Mouse (Mus musculus): ENCODE measurements around the gene Tob1. TPM values are rescaled to one million over a fixed set of nuclear protein-coding genes. Genes with fewer than 3 reads are reported as not detected.

The Tob1 gene
- polyA plus RNA-seq, 1 experiment from 2014 or later: 40.3 TPM

DNA sequence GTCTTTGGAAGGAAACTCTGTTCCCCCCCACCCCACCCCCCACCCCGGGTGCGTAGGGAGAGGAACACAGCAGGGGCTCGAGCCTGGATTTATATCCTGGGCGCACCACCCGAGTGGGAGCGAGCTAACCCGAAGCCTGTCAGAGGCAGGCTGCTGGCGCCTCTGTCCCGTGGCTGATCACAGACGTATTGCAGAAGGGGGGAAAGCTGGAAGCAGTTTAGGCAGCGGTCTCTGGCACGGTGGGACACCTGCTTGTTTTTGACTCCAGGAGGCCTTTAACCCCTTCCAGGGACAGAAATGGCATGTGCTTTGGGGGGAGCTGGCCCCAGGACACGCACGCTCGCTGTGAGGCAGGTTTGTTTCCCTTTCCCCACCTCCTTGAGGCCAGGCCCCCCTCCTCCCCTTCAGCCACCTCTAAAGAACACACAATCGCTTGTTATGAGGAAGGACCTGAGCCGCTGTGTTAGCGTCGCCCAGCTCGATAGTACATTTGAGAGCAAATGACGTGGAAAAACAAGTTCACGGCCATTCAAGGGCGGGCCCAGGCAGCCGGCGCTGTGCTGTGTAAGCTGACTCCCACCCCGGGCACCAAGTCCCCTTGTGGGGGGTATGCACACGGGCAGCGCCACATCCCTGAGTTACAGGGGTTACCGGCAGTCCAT is 31.6 kb downstream of the Tob1 start:
- H3K27ac ChIP-seq (replicated peaks; ENCODE audit: low read depth, low read length): peak overlapping the region; percentile 86
- ATAC-seq (ENCODE audit: low read depth): peak; percentile 69
- H3K9me3 ChIP-seq (ENCODE audit: control insufficient read depth, low read length): no peaks in the 10 kb centered on the region
- H3K36me3 ChIP-seq (ENCODE audit: control insufficient read depth, insufficient read depth, low read length): no peaks in the 10 kb centered on the region
- peak overlapping the region; percentile 29 for H3K4me3 ChIP-seq (ENCODE audit: low read depth, low read length)
- H3K9ac ChIP-seq (ENCODE audit: low read depth, low read length): peak overlapping the region; percentile 57
- DNase-seq (ENCODE audit: low spot score): peak; percentile 83
- WGBS: under 1% methylated on average over 27 of the region's 29 CpGs
- H3K4me2 ChIP-seq (ENCODE audit: low read depth, low read length): peak overlapping the region; percentile 63
- no peaks in the 10 kb centered on the region for H3K27me3 ChIP-seq (replicated peaks; ENCODE audit: control insufficient read depth, insufficient read depth, low read length)
- peaks cover 50% of the 10 kb centered on the region for H3K4me1 ChIP-seq (ENCODE audit: control insufficient read depth, insufficient read depth, low read length)

DNA sequence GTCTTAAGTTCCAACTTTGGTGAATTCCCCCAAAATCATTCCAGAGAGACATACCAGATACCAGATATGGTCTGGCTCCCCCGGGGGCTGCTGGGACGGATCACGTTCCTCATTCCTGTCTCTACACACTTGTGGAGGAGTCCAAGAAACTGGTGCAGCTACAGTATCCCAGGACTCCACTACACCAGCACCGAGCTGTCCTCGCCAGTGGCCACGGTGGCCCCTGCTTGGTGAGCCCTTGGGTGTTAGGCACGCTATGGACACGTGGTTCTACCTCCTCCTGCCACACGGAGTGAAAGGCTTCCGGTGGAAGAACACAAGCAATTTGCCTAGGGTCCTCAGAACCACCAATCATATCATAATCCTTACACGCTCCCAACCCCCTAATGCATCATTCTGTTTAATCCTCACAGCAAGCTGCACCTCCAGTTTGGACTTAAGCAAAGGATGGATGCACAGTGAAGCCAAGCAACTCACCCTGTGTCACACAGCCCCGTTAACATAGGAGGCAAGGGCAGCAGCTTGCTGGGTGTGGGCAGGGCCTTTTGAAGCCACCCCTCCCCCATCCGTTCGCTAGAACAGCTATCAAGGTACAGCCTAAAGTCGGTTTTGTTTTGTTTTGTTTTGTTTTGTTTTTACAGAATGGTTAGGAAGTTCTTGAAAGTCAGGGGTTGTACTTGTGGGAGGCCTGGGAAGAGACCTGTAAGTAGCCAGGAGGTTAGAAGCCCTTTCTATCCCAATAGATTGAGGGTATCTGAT is 32.3 kb downstream of the Tob1 start:
- H3K4me3 ChIP-seq (ENCODE audit: low read depth, low read length): peak overlapping the region; percentile 29
- no peaks in the 10 kb centered on the region for H3K36me3 ChIP-seq (ENCODE audit: control insufficient read depth, insufficient read depth, low read length)
- DNase-seq (ENCODE audit: low spot score): peak; percentile 31
- no peaks in the 10 kb centered on the region for H3K9me3 ChIP-seq (ENCODE audit: control insufficient read depth, low read length)
- H3K4me2 ChIP-seq (ENCODE audit: low read depth, low read length): peak overlapping the region; percentile 63
- peak overlapping the region; percentile 86 for H3K27ac ChIP-seq (replicated peaks; ENCODE audit: low read depth, low read length)
- peak overlapping the region; percentile 57 for H3K9ac ChIP-seq (ENCODE audit: low read depth, low read length)
- H3K4me1 ChIP-seq (ENCODE audit: control insufficient read depth, insufficient read depth, low read length): peaks cover 50% of the 10 kb centered on the region
- 18% methylated on average over 15 of the region's 15 CpGs for whole genome bisulfite sequencing
- ATAC-seq (ENCODE audit: low read depth): peak; percentile 20
- H3K27me3 ChIP-seq (replicated peaks; ENCODE audit: control insufficient read depth, insufficient read depth, low read length): no peaks in the 10 kb centered on the region

DNA sequence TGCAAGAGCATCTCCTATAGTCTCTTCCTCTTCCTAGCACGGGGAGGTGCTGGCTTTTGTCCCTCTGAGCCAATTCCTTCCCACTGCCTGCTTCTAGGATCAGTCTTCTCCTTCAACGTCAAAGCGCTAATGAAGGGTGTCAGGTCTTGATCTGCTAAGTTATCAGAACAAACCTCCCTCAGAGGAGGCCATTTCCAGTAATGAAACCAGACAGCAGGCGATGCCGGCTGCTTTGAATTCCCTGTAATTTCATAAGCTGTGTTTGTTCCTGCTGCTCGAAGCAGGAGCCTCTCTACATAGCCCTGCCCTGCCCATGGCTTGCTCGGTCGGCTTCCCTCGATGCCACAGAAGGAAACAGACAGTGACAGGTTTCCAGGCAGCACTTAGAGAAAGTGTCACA is 33.1 kb downstream of the Tob1 start:
- Histone ChIP-seq H3K36me3 (ENCODE audit: control insufficient read depth, insufficient read depth, low read length) (no peaks in the 10 kb centered on the region), H3K9me3 (ENCODE audit: control insufficient read depth, low read length) (no peaks in the 10 kb centered on the region), H3K4me2 (ENCODE audit: low read depth, low read length) (no peak overlapping the region), H3K9ac (ENCODE audit: low read depth, low read length) (no peak overlapping the region), H3K4me1 (ENCODE audit: control insufficient read depth, insufficient read depth, low read length) (peaks cover 50% of the 10 kb centered on the region), H3K27ac (replicated peaks; ENCODE audit: low read depth, low read length) (peak overlapping the region; percentile 41; the same call in 1 of the 2 replicates), H3K4me3 (ENCODE audit: low read depth, low read length) (no peak overlapping the region), H3K27me3 (replicated peaks; ENCODE audit: control insufficient read depth, insufficient read depth, low read length) (no peaks in the 10 kb centered on the region)
- ATAC-seq (ENCODE audit: low read depth) (no peak), DNase-seq (ENCODE audit: low spot score) (peak; percentile 31)
- 32% methylated on average over 9 of the region's 9 CpGs for WGBS

DNA sequence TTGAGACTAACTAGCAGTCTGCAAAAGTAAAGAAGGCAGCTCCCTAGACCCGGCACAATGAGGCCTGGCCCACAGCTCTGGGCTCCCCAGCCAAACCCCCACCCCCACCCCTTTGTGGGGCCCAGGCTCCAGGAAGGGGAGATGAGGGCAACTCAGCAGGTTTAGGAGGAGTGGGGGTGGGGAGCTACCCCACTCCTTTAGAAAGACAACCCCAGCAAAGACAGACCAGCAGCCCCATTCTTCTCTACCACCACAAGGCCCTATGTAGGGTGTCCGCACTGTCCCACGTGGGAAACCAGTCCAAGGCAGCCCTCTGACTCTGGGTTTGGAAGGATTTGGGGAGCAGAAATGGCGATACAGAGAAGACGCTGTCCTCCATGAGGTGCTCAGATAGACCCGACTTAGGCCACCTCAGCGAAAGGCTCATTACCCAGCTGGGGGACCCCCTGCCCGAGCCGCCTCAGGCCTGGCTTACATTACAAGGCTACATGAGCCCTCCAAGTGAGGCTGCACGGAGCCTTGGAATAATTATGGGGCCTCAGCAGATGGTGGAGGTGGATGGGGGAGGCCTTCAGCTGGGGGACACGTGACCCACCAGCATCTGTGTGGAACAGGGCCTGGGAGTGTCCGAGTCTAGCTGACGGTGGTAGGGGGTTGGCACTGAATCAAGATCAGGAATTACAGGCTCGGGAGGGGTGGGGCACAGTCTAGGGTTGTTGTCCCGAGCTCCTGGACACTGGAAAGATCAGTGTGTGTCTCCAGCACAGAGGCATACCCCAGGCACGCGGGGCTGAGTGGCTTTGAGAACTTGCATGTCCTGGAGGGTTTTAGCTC is 34.9 kb downstream of the Tob1 start, which contains the start of gene Wfikkn2:
Wfikkn2 (minus strand) TSS at position 51 of the 834 bp plus-strand sequence.
- DNase-seq (ENCODE audit: low spot score): peak; percentile 96
- H3K4me3 ChIP-seq (ENCODE audit: low read depth, low read length): peak within 1 kb of the TSS; percentile 9; the same call in 1 of the 2 replicates
- H3K36me3 ChIP-seq (ENCODE audit: control insufficient read depth, insufficient read depth, low read length): no peaks in the 10 kb centered on the region
- H3K9me3 ChIP-seq (ENCODE audit: control insufficient read depth, low read length): no peaks in the 10 kb centered on the region
- H3K4me2 ChIP-seq (ENCODE audit: low read depth, low read length): peak within 1 kb of the TSS; percentile 40
- WGBS: 19% methylated on average over 15 of the region's 17 CpGs
- peaks cover 50% of the 10 kb centered on the region for H3K4me1 ChIP-seq (ENCODE audit: control insufficient read depth, insufficient read depth, low read length)
- ATAC-seq (ENCODE audit: low read depth): peak; percentile 94
- H3K27me3 ChIP-seq (replicated peaks; ENCODE audit: control insufficient read depth, insufficient read depth, low read length): no peaks in the 10 kb centered on the region
- H3K27ac ChIP-seq (replicated peaks; ENCODE audit: low read depth, low read length): peak within 1 kb of the TSS; percentile 95
- H3K9ac ChIP-seq (ENCODE audit: low read depth, low read length): no peak within 1 kb of the TSS

DNA sequence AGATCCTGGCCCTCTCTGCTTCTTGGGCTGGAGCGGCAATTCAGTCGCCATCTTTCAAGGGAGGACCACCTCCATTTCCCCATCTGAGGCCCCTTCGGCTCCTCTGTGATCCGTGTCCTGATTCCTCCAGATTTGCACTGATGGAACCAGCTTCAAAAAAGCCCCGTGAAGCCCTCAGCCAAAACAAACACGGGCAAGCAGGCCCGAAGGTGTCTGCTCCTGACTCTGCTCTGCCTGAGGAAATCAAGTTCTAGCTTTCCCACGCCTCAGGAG is 35.5 kb downstream of the Tob1 start:
- no peaks in the 10 kb centered on the region for H3K36me3 ChIP-seq (ENCODE audit: control insufficient read depth, insufficient read depth, low read length)
- peak overlapping the region; percentile 40 for H3K4me2 ChIP-seq (ENCODE audit: low read depth, low read length)
- DNase-seq (ENCODE audit: low spot score) (peak; percentile 77), ATAC-seq (ENCODE audit: low read depth) (peak; percentile 12)
- WGBS: 22% methylated on average over 8 of the region's 8 CpGs
- H3K27me3 ChIP-seq (replicated peaks; ENCODE audit: control insufficient read depth, insufficient read depth, low read length): no peaks in the 10 kb centered on the region
- H3K4me3 ChIP-seq (ENCODE audit: low read depth, low read length): peak overlapping the region; percentile 9; the same call in 1 of the 2 replicates
- peak overlapping the region; percentile 95 for H3K27ac ChIP-seq (replicated peaks; ENCODE audit: low read depth, low read length)
- peaks cover 50% of the 10 kb centered on the region for H3K4me1 ChIP-seq (ENCODE audit: control insufficient read depth, insufficient read depth, low read length)
- H3K9ac ChIP-seq (ENCODE audit: low read depth, low read length): 0 out of 2 replicates have a peak overlapping the region, but pooled peaks have one; percentile 6
- H3K9me3 ChIP-seq (ENCODE audit: control insufficient read depth, low read length): no peaks in the 10 kb centered on the region

DNA sequence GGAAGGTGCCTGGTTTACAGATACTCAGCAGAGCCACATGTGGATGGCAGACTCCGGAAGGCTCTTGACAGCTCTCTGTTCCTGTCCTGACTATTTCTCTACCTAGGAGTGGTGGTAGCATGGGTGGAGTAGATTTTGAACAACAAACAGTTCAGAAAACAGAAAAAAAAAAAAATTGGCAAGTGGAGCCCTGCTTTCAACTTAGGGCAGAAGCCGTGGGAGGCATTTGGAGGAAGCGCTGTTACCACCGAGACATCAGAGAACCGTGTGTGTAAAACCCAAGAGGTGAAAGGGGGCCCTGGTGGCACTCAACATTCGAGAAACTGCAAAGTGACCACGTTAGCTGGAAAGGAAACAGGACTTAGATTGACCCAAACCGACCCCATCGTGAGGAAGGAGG is 41.9 kb downstream of the Tob1 start:
- H3K27ac ChIP-seq (replicated peaks; ENCODE audit: low read depth, low read length): no peak overlapping the region
- no peak overlapping the region for H3K4me3 ChIP-seq (ENCODE audit: low read depth, low read length)
- ATAC-seq (ENCODE audit: low read depth) (no peak), DNase-seq (ENCODE audit: low spot score) (no peak)
- H3K9me3 ChIP-seq (ENCODE audit: control insufficient read depth, low read length): no peaks in the 10 kb centered on the region
- H3K36me3 ChIP-seq (ENCODE audit: control insufficient read depth, insufficient read depth, low read length): no peaks in the 10 kb centered on the region
- no peaks in the 10 kb centered on the region for H3K27me3 ChIP-seq (replicated peaks; ENCODE audit: control insufficient read depth, insufficient read depth, low read length)
- H3K4me2 ChIP-seq (ENCODE audit: low read depth, low read length): no peak overlapping the region
- H3K9ac ChIP-seq (ENCODE audit: low read depth, low read length): no peak overlapping the region
- WGBS: 74% methylated on average over 9 of the region's 9 CpGs
- peaks cover 11% of the 10 kb centered on the region for H3K4me1 ChIP-seq (ENCODE audit: control insufficient read depth, insufficient read depth, low read length)

DNA sequence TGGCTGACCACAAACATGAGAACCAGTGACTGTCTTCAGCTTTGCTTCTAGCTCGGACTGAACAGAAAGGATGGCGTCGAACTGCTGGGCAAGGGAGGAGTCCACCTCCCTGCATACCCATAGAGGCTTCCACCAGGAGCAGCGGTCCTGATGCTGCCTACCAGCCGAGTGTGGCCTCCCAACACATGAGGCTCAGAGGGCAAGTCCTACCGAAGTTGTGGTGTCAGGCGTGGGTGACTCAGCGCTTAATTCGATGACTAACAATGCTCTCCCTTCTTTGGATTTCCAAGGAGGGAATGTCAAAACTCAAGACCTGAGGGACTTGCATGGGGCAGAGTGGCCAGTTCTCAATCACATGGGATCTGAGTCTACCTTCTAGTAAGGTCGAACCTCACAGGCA is 42.4 kb downstream of the Tob1 start:
- no peak overlapping the region for H3K4me2 ChIP-seq (ENCODE audit: low read depth, low read length)
- no peaks in the 10 kb centered on the region for H3K27me3 ChIP-seq (replicated peaks; ENCODE audit: control insufficient read depth, insufficient read depth, low read length)
- WGBS: 89% methylated on average over 10 of the region's 10 CpGs
- peaks cover 11% of the 10 kb centered on the region for H3K4me1 ChIP-seq (ENCODE audit: control insufficient read depth, insufficient read depth, low read length)
- H3K36me3 ChIP-seq (ENCODE audit: control insufficient read depth, insufficient read depth, low read length): no peaks in the 10 kb centered on the region
- no peaks in the 10 kb centered on the region for H3K9me3 ChIP-seq (ENCODE audit: control insufficient read depth, low read length)
- no peak for ATAC-seq (ENCODE audit: low read depth)
- no peak for DNase-seq (ENCODE audit: low spot score)
- H3K9ac ChIP-seq (ENCODE audit: low read depth, low read length): no peak overlapping the region
- H3K27ac ChIP-seq (replicated peaks; ENCODE audit: low read depth, low read length): no peak overlapping the region
- no peak overlapping the region for H3K4me3 ChIP-seq (ENCODE audit: low read depth, low read length)

DNA sequence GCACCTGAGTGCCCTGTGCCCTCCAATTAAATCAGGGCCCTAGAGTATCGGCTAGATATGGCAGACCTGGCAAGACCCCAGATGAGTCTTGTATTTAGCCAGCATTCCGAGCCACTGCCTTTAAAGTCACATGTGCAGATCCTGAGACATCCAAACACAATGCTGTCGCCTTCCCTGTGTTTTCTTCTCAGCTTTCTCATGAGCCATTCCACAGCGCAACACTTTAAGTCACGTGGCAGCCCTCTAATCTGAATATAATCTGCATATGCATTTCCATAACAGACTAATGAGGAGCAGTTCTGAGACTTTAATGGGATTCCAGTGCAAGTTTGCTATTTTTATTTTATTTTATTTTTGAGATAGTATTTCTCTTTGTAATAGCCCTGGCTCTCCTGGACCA is 44.5 kb downstream of the Tob1 start:
- Histone ChIP-seq H3K27me3 (replicated peaks; ENCODE audit: control insufficient read depth, insufficient read depth, low read length) (no peaks in the 10 kb centered on the region), H3K4me2 (ENCODE audit: low read depth, low read length) (no peak overlapping the region), H3K4me3 (ENCODE audit: low read depth, low read length) (no peak overlapping the region), H3K27ac (replicated peaks; ENCODE audit: low read depth, low read length) (no peak overlapping the region), H3K36me3 (ENCODE audit: control insufficient read depth, insufficient read depth, low read length) (no peaks in the 10 kb centered on the region), H3K9me3 (ENCODE audit: control insufficient read depth, low read length) (no peaks in the 10 kb centered on the region), H3K9ac (ENCODE audit: low read depth, low read length) (no peak overlapping the region), H3K4me1 (ENCODE audit: control insufficient read depth, insufficient read depth, low read length) (peaks cover 11% of the 10 kb centered on the region)
- 63% methylated on average over 5 of the region's 5 CpGs for WGBS
- DNase-seq (ENCODE audit: low spot score) (no peak), ATAC-seq (ENCODE audit: low read depth) (no peak)

Measured in embryonic facial prominence, embryonic 14.5 days (tissue).